Mouse (Mus musculus) ovary, adult 18-20 months (tissue): ENCODE results near the gene Wap.

Experiments
- DNase-seq: peaks from one replicate; pipeline ENCODE4 v3.0.0; 2022; ENCODE audit warnings: low spot score, mixed read lengths

Wap gene

GRCm38 (mm10) chr11:6627731-6628130, 10.7 kb downstream of the Wap start:
- DNase-seq: no peak

DNA sequence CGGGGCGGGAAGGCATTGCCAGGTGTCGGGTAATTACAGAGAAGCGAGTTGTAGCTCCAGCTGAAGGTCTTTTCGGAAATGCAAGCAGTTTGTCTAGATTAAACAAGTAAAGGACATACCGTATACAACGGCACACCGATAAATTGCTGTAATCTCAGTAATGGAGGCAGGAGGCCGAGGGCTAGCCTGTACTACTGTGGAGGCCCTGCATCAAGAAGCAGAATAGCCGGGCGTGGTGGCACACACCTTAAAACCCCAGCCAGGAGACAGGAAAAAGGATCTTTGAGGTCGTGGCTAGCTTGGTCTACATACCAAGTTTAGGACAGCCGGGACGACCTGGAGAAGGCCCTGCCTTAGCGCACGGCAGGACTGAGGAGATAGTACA, 12.1 kb downstream of the Wap start:
- no peak for DNase-seq

GRCm38 (mm10) chr11:6625478-6626387, 12.7 kb downstream of the Wap start, which contains the start of gene Tbrg4:
Gene Tbrg4, minus strand, starts transcription at chr11:6626067.
- DNase-seq: peak; percentile 85

GRCm38 (mm10) chr11:6624619-6625382, 13.6 kb downstream of the Wap start:
- DNase-seq: no peak

DNA sequence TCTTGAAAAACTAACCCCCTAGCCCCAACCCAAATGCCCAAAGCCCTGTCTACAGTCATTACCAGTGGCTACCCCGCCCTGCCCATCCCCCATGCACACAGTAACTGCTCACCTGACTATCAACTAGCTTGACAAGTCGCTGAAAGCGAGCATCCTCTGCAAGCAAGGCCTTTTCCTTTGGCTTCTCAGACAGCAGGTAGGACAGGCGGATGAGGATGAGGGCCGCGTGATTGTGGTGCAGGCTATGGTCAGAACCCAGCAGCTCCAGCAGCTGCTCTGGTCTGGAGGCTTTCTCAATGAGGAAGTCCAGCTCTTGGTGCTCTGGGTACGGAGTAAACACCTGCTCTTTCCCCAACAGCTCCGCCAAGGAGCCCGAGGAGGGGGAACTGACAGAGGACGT, 14.7 kb downstream of the Wap start:
- DNase-seq: no peak

DNA sequence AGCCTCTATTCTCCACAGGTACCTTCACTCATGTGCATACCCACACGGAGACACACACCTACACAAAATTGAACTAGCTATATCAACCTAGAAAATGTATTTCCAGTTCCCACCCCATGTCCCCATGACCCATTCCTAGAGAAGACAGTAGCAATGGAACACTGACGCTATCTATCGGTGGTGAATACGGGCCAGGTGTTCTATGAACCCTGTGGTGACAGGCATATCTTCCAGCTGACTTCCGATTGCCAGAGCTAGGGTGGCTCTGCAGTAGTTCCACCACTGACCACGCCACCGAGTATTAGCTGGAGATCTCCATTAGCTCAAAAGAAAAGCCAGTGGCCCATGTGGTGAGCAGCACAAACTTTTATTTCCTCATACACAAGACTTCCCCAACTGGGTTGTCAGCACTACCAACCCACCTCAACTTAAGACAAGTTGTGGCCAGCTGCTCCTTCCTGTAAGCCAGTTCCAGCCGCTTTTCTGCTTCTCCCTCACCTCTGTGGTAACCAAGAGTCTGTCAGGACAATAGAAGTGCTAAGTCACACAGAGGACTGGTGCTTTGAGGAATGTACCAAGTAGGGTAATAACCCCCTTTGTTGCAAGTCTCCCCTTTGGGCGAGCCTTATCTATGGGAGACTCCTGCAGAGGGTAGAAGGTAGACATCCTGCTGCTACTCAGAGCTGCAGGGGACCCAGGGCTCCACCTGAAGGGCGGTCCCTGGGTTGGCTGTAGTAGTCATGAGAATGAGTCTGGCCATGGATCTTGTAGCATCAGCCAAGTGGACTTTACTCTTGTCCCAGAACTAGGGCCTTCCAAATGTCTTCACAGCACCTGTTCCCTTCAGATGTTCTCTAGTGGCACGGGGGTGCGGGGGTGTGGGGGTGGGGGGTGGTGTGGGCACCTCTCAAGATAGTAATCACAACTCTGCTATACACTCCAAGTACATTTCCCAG, 22.9 kb downstream of the Wap start:
- no peak for DNase-seq

DNA sequence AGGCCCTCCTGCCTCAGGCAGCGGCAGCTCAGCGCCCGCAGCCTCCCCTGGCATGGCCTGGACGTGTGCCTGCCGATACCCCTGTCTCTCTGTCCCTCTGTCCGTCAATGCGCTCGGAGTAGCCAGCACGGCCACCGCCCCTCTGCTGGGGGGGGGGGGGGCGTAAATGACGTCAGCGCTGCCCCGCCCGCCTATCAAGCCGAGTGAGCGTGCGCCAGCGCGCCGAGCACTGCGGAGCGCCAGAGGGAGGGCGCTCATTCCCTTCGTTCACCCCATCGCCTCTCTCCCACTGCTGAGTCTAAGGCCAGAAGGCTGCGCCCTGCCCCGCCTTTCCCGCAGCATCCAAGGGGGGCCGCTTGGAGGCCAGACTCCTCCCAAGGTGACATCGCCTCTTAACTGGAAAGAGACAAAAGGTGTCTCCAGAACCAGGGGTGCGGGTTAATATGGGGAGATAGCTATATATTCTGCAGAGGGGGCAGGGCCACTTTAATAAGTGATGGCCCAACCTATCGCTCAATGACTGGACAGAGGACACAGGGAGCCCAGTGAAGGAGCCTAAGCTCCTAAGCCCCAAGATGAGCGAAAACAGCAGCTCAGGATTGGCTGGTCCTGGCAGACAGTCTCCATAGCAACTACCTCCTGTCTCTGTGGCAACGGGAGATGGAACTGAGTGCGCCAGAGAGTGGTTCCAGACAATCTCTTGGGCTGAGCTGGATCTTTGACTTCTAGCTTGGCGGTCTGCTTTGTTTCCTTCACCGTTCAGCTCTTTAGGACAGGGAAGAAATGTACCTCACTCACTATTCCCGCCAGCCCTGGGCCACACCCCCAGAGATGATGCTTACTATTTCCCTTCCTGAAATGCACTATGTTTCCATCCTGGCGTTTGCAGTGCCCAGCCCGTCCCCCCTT, 32.7 kb downstream of the Wap start, which contains the start of gene Nacad:
Gene Nacad (minus strand): TSS at position 563 of the 909 bp plus-strand sequence.
- DNase-seq: no peak

GRCm38 (mm10) chr11:6605021-6605481, 33.4 kb downstream of the Wap start:
- no peak for DNase-seq

DNA sequence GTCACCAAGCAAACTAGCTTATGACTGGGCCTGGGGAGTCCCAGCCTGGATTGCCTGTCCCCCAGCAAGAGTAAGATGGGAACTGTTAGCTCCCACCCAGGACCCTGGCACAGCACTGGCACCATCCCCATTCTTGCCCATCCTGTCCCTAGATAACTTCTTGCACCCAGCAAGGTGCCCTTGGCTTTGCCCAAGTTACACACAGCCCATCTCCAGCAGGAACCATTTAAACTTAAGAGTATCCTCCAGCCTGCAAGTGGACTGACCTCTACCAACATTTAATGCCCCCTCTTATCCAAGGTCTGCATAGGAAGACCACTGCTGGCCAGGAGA, 33.9 kb downstream of the Wap start:
- no peak for DNase-seq

DNA sequence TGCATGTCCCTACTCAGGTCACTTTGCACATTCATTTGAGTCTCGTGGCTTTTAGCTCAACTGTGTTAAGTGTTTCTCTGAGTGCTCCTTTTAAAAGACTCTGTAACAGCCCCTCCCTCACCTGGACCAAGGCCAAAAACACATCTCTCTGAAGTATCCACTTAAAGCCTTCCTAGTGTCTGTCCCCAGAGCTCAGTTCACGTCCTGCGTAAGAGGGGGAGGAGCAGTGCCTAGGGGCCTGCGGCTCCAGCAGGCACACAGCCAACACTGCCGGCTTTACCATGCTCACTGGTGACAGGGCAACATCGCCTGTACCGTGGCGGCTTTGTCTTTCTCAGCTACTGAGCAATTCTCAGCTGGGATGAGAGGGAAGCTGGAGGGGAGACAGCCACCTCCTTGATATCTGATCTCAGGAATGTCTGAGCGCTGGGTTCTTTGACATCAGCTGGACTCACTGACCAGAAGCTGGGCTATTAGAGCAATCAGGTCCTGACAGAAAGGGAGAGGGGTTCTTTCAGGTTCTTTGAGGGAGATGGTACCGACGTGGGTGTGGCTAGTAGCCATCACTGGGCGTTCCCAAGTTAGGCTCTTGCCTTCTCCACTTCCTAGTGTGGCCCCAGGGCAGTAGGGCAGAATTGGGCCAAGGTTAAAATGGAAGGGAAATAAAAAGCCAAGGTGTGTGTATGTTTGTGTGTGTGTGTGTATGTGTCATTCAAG, 34.4 kb downstream of the Wap start:
- DNase-seq: no peak

GRCm38 (mm10) chr11:6603224-6603623, 35.2 kb downstream of the Wap start:
- no peak for DNase-seq

GRCm38 (mm10) chr11:6602662-6603061, 35.8 kb downstream of the Wap start:
- no peak for DNase-seq

DNA sequence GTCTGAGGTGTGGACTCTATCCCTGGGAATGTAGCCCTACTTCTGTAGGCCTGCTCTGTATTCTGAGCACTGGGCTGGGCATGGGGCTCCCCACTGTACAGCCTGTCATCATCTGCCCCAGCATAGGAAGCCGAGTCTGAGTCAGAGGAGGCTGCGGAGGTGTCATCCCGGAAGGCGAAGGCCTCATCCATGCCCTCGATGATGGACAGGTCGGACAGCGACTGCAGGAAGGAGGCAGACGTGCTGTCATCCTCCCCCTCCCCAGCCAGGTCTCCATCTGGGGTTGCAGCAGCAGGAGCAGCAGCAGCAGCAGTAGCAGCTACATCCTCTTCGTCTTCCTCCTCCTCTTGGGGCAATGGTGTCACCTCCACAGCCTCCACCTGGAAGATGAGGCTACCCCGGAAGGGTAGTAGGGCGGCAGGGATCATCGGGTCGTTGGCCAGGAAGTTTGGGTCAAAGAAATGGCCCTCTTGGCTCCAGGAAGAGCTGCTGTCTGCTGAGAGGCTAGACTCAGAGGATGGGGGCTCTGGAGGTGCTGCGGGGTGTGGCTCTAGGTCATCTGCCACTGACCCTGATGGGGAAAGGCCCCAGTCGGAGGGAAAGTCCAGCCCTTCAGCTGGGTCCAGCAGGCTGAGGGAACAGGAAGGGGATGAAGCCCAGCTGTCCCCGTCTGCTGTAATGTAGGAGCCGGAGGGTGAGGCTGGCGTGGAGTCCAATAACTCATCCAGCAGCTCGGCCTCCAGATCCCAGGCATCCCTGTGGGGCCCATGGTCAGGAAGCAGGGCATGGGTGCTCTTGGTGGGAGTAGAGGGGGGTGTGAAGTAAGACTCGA, 36.6 kb downstream of the Wap start:
- no peak for DNase-seq

- DNase-seq: no peak
Observed at GRCm38 (mm10) chr11:6600284-6600944, 38.0 kb downstream of the Wap start.

DNA sequence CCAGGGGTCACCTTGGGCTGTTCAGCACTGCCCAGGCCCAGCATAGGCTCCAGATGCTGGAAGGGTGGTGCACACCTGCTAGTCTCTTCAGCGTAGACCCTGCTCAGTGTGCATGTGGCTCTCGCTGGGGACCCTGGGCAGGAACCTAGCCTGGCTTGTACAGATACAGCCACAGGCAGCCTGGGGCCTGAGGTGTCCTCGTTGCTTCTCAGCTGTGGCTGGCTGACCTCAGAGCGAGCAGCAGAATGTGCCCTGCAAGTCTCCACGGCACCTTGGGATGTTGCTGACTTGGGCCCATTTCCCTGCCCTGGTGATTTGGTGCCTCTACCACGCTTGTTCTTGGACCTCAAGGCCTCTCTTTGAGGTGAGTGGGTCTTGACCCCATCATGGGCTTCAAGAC, 38.6 kb downstream of the Wap start:
- DNase-seq: peak; percentile 60

DNA sequence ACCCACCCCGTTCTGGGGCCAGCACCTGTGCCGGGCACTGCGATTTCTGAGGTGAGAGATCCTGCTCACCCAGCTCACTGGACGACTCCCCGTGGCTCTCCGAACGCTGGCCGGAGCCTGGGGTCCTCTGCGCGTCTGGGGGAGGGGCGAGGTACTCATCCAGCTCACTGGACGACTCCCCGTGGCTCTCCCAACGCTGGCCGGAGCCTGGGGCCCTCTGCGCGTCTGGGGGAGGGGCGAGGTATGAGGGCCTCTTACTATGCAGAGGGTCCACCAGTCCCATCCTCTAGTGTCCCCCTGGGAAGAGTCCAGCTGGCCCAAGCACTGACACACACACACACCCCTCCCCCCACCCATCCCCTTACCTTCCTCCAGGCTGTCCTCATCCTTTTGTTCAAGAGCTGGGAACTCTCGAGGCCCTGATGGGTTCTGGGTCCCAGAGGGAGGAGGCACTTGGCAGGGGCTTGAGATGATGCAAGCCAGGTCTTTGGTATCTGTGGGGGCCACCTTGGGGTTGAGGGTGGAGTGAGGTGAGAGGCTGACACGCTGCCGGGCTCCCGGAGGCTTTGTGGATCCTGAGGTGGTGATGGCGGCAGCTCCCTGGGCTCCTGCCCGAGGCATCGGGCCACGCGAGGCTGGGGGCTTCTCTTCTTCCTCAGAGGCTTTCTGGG, 39.3 kb downstream of the Wap start:
- DNase-seq: no peak

GRCm38 (mm10) chr11:6598191-6598889, 40.1 kb downstream of the Wap start:
- no peak for DNase-seq

- no peak for DNase-seq
Observed at GRCm38 (mm10) chr11:6597523-6597922, 40.9 kb downstream of the Wap start.
